Mouse (Mus musculus): ENCODE measurements at regions not wholly inside any gene's neighbourhood (a gene's known extent, or its start where the extent isn't known, plus 50 kb on each side); places are given as distances from the start of the nearest gene placed in this dataset.

- Histone ChIP-seq H3K9me3 (ENCODE audit: control insufficient read depth, low read depth, low read length) (no peaks in the 10 kb centered on the region), H3K4me3 (ENCODE audit: low read depth, low read length) (no peak overlapping the region), H3K36me3 (ENCODE audit: control insufficient read depth, insufficient read depth, low read length) (no peaks in the 10 kb centered on the region), H3K4me1 (ENCODE audit: control insufficient read depth, insufficient read depth, low read length) (no peaks in the 10 kb centered on the region), H3K27me3 (ENCODE audit: control insufficient read depth, insufficient read depth, low read length) (no peaks in the 10 kb centered on the region), H3K9ac (replicated peaks; ENCODE audit: low read depth, low read length) (no peak overlapping the region), H3K27ac (ENCODE audit: low read length) (no peak overlapping the region), H3K4me2 (replicated peaks; ENCODE audit: low read depth, low read length) (no peak overlapping the region)
- ATAC-seq (ENCODE audit: insufficient number of reproducible peaks, insufficient read depth, low FRiP score, low read depth) = no peak
- WGBS = 58% methylated on average over 19 of the region's 19 CpGs
Observed at GRCm38 (mm10) chr8:112427721-112428389, 142.0 kb upstream of the Cntnap4 start.

DNA sequence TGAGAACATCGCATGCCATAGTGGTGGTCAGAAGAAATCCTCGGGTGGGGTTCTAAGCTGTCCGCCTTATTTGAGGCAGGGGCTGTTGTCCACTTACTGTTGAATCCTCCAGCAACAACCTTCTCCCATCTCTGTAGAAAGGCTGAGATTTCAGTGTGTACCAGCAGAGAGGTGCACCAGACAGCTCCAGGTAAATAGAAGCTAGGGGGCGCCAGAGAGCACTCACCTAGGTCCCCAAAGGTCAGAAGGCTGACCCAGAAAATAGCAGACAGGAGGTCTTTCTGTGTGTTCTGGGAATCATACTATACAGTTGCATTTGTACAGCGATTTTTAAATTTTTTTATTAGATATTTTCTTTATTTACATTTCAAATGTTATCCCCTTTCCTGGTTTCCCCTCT is 157.9 kb upstream of the Cntnap4 start:
- no peak for ATAC-seq (ENCODE audit: insufficient number of reproducible peaks, insufficient read depth, low FRiP score, low read depth)
- Histone ChIP-seq H3K36me3 (ENCODE audit: control insufficient read depth, insufficient read depth, low read length) (no peaks in the 10 kb centered on the region), H3K4me3 (ENCODE audit: low read depth, low read length) (no peak overlapping the region), H3K27me3 (ENCODE audit: control insufficient read depth, insufficient read depth, low read length) (no peaks in the 10 kb centered on the region), H3K4me2 (replicated peaks; ENCODE audit: low read depth, low read length) (no peak overlapping the region), H3K4me1 (ENCODE audit: control insufficient read depth, insufficient read depth, low read length) (no peaks in the 10 kb centered on the region), H3K27ac (ENCODE audit: low read length) (no peak overlapping the region), H3K9ac (replicated peaks; ENCODE audit: low read depth, low read length) (no peak overlapping the region), H3K9me3 (ENCODE audit: control insufficient read depth, low read depth, low read length) (no peaks in the 10 kb centered on the region)
- WGBS = 80% methylated on average over 5 of the region's 5 CpGs

GRCm38 (mm10) chr8:112411213-112411612 is 158.6 kb upstream of the Cntnap4 start:
- no peak for ATAC-seq (ENCODE audit: insufficient number of reproducible peaks, insufficient read depth, low FRiP score, low read depth)
- 20% methylated on average over 6 of the region's 6 CpGs for WGBS
- H3K4me1 ChIP-seq (ENCODE audit: control insufficient read depth, insufficient read depth, low read length) = no peaks in the 10 kb centered on the region
- H3K9ac ChIP-seq (replicated peaks; ENCODE audit: low read depth, low read length) = no peak overlapping the region
- H3K36me3 ChIP-seq (ENCODE audit: control insufficient read depth, insufficient read depth, low read length) = no peaks in the 10 kb centered on the region
- no peak overlapping the region for H3K4me3 ChIP-seq (ENCODE audit: low read depth, low read length)
- no peaks in the 10 kb centered on the region for H3K27me3 ChIP-seq (ENCODE audit: control insufficient read depth, insufficient read depth, low read length)
- no peaks in the 10 kb centered on the region for H3K9me3 ChIP-seq (ENCODE audit: control insufficient read depth, low read depth, low read length)
- H3K27ac ChIP-seq (ENCODE audit: low read length) = no peak overlapping the region
- H3K4me2 ChIP-seq (replicated peaks; ENCODE audit: low read depth, low read length) = no peak overlapping the region

DNA sequence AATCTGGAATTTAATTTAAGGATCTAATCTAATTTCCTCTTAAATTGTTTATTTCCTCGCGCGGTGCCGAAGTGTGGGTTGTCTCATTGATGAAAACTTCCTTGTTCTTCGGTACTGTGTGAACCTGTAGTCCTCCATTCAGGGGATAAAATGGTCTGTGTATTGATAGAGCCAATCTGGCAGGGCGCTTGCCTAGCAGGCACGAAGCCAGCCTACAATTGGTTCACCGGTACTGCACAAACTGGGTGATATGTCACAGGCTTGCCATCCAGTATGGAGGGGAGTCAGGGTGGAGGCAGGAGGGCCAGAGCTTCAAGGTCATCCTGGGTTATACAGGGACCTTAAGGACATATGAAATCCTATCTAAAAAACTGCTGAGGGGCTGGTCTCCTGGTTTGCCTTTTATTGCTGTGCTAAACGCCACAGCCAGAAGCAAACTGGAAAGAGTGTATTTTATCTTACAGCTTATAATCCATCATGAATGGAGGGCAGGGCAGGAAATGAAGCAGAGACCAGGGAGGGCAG is 161.6 kb upstream of the Cntnap4 start:
- no peak for ATAC-seq (ENCODE audit: insufficient number of reproducible peaks, insufficient read depth, low FRiP score, low read depth)
- H3K9me3 ChIP-seq (ENCODE audit: control insufficient read depth, low read depth, low read length) = no peaks in the 10 kb centered on the region
- H3K36me3 ChIP-seq (ENCODE audit: control insufficient read depth, insufficient read depth, low read length) = no peaks in the 10 kb centered on the region
- no peaks in the 10 kb centered on the region for H3K4me1 ChIP-seq (ENCODE audit: control insufficient read depth, insufficient read depth, low read length)
- 82% methylated on average over 9 of the region's 9 CpGs for WGBS
- no peak overlapping the region for H3K4me2 ChIP-seq (replicated peaks; ENCODE audit: low read depth, low read length)
- no peak overlapping the region for H3K9ac ChIP-seq (replicated peaks; ENCODE audit: low read depth, low read length)
- H3K27ac ChIP-seq (ENCODE audit: low read length) = no peak overlapping the region
- H3K4me3 ChIP-seq (ENCODE audit: low read depth, low read length) = no peak overlapping the region
- no peaks in the 10 kb centered on the region for H3K27me3 ChIP-seq (ENCODE audit: control insufficient read depth, insufficient read depth, low read length)

GRCm38 (mm10) chr8:112404087-112404486 is 165.8 kb upstream of the Cntnap4 start:
- no peak for ATAC-seq (ENCODE audit: insufficient number of reproducible peaks, insufficient read depth, low FRiP score, low read depth)
- Histone ChIP-seq H3K4me3 (ENCODE audit: low read depth, low read length) (no peak overlapping the region), H3K27ac (ENCODE audit: low read length) (no peak overlapping the region), H3K4me2 (replicated peaks; ENCODE audit: low read depth, low read length) (no peak overlapping the region), H3K9ac (replicated peaks; ENCODE audit: low read depth, low read length) (no peak overlapping the region), H3K9me3 (ENCODE audit: control insufficient read depth, low read depth, low read length) (no peaks in the 10 kb centered on the region), H3K36me3 (ENCODE audit: control insufficient read depth, insufficient read depth, low read length) (no peaks in the 10 kb centered on the region), H3K4me1 (ENCODE audit: control insufficient read depth, insufficient read depth, low read length) (no peaks in the 10 kb centered on the region), H3K27me3 (ENCODE audit: control insufficient read depth, insufficient read depth, low read length) (no peaks in the 10 kb centered on the region)
- WGBS = 3% methylated on average over 2 of the region's 2 CpGs

DNA sequence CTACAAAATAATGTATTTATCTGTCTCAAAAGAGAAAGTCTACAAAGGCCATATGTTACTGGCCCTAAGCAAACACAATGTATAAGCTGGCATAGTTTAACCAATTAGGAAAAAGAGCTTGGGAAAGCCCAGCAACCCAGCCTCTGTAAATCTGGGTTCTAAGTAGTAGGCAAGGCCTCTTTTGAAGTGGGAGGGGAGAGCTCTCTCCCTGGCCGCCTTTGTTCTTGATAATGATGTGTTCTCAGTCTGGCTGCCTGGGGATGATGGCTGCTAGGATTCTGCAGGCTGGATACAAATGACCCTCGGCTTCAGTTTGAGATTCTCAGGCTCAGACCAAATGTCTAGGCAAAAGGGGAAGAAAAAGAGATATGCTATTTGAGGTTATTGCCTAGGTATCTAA is 172.4 kb upstream of the Cntnap4 start:
- Histone ChIP-seq H3K36me3 (ENCODE audit: control insufficient read depth, insufficient read depth, low read length) (no peaks in the 10 kb centered on the region), H3K9me3 (ENCODE audit: control insufficient read depth, low read depth, low read length) (0 out of 2 replicates have a peak, but pooled peaks cover 3% of the 10 kb centered on the region)
- 32% methylated on average over 2 of the region's 2 CpGs for WGBS

GRCm38 (mm10) chr8:112390108-112390507 is 179.7 kb upstream of the Cntnap4 start:
- WGBS = 79% methylated on average over 4 of the region's 4 CpGs
- ATAC-seq (ENCODE audit: insufficient number of reproducible peaks, insufficient read depth, low FRiP score, low read depth) = no peak

More for the DNA sequence above, 172.4 kb upstream of the Cntnap4 start:
- no peaks in the 10 kb centered on the region for H3K27me3 ChIP-seq (ENCODE audit: control insufficient read depth, insufficient read depth, low read length)
- no peak overlapping the region for H3K9ac ChIP-seq (replicated peaks; ENCODE audit: low read depth, low read length)
- no peaks in the 10 kb centered on the region for H3K4me1 ChIP-seq (ENCODE audit: control insufficient read depth, insufficient read depth, low read length)
- ATAC-seq (ENCODE audit: insufficient number of reproducible peaks, insufficient read depth, low FRiP score, low read depth) = no peak
- no peak overlapping the region for H3K4me3 ChIP-seq (ENCODE audit: low read depth, low read length)
- no peak overlapping the region for H3K27ac ChIP-seq (ENCODE audit: low read length)
- H3K4me2 ChIP-seq (replicated peaks; ENCODE audit: low read depth, low read length) = no peak overlapping the region

DNA sequence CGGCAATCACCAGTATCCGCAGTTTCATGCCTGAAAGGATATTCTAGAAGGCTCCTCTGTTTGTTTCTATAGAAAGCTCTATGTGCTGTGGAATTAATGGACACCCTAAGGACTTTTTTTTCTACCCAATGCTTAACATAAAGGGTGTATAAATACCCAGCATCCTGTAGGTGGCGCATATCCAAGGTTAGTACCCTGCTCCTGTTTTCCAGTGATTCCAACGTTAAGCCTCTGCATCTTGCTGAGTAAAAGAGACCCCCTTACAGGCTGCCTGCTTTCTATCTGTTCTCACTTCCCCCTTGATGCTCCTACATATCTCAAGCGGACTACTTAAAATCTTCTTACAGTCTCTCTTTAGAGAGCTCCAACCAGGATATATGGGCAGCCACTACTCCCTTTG is 221.5 kb upstream of the Cntnap4 start:
- 28% methylated on average over 5 of the region's 5 CpGs for WGBS
- Histone ChIP-seq H3K36me3 (ENCODE audit: control insufficient read depth, insufficient read depth, low read length) (no peaks in the 10 kb centered on the region), H3K27me3 (ENCODE audit: control insufficient read depth, insufficient read depth, low read length) (no peaks in the 10 kb centered on the region), H3K27ac (ENCODE audit: low read length) (no peak overlapping the region), H3K9me3 (ENCODE audit: control insufficient read depth, low read depth, low read length) (no peaks in the 10 kb centered on the region), H3K9ac (replicated peaks; ENCODE audit: low read depth, low read length) (no peak overlapping the region), H3K4me2 (replicated peaks; ENCODE audit: low read depth, low read length) (no peak overlapping the region), H3K4me1 (ENCODE audit: control insufficient read depth, insufficient read depth, low read length) (no peaks in the 10 kb centered on the region), H3K4me3 (ENCODE audit: low read depth, low read length) (no peak overlapping the region)
- no peak for ATAC-seq (ENCODE audit: insufficient number of reproducible peaks, insufficient read depth, low FRiP score, low read depth)

More at GRCm38 (mm10) chr8:112390108-112390507, 179.7 kb upstream of the Cntnap4 start:
- Histone ChIP-seq H3K4me1 (ENCODE audit: control insufficient read depth, insufficient read depth, low read length) (no peaks in the 10 kb centered on the region), H3K36me3 (ENCODE audit: control insufficient read depth, insufficient read depth, low read length) (no peaks in the 10 kb centered on the region), H3K4me2 (replicated peaks; ENCODE audit: low read depth, low read length) (no peak overlapping the region), H3K27ac (ENCODE audit: low read length) (no peak overlapping the region), H3K27me3 (ENCODE audit: control insufficient read depth, insufficient read depth, low read length) (no peaks in the 10 kb centered on the region), H3K9me3 (ENCODE audit: control insufficient read depth, low read depth, low read length) (0 out of 2 replicates have a peak, but pooled peaks cover 3% of the 10 kb centered on the region), H3K4me3 (ENCODE audit: low read depth, low read length) (no peak overlapping the region), H3K9ac (replicated peaks; ENCODE audit: low read depth, low read length) (no peak overlapping the region)

DNA sequence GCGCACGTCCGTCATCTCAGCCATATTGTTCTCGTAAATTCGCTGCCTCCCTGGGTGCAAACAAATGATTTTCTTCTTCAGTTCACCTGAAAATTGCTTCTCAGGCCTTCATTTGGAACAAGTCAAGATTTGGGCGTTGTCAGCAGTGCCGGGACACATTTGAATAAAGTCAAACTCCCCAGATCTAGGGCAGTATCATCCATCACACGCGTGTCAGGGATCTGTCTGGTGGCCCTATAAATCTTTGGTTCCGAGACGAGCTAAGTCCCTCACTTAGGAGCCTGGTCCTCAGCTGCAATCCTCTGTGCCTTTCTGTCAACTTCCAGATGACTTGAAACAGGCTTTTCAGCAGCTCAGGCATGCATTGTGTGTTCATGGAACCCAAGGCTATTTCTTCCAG is 236.7 kb upstream of the Cntnap4 start:
- Histone ChIP-seq H3K9me3 (ENCODE audit: control insufficient read depth, low read depth, low read length) (no peaks in the 10 kb centered on the region), H3K27me3 (ENCODE audit: control insufficient read depth, insufficient read depth, low read length) (no peaks in the 10 kb centered on the region), H3K36me3 (ENCODE audit: control insufficient read depth, insufficient read depth, low read length) (no peaks in the 10 kb centered on the region), H3K27ac (ENCODE audit: low read length) (no peak overlapping the region), H3K4me2 (replicated peaks; ENCODE audit: low read depth, low read length) (no peak overlapping the region), H3K4me3 (ENCODE audit: low read depth, low read length) (no peak overlapping the region), H3K9ac (replicated peaks; ENCODE audit: low read depth, low read length) (no peak overlapping the region), H3K4me1 (ENCODE audit: control insufficient read depth, insufficient read depth, low read length) (no peaks in the 10 kb centered on the region)
- 47% methylated on average over 11 of the region's 11 CpGs for WGBS
- no peak for ATAC-seq (ENCODE audit: insufficient number of reproducible peaks, insufficient read depth, low FRiP score, low read depth)

Data from stomach, embryonic 14.5 days (tissue).